Mouse (Mus musculus) E14TG2a.4 (cell line): ENCODE measurements around the gene Ddx42.

Experiments
- H3K27me3 ChIP-seq: 2 replicates; pipeline ENCODE4 v1.6.1; 2014; ENCODE audit warnings: low read length, control low read depth; ENCODE audit not compliant: insufficient read depth
- H3K36me3 ChIP-seq: 2 replicates; pipeline ENCODE4 v1.6.1; 2014; ENCODE audit warnings: low read length, control low read depth; ENCODE audit not compliant: insufficient read depth
- H3K4me1 ChIP-seq: replicated peaks from 2 replicates; pipeline ENCODE4 v1.6.1; 2014; ENCODE audit warnings: low read depth, low read length, control low read depth
- H3K4me3 ChIP-seq: replicated peaks from 2 replicates; pipeline ENCODE4 v1.5.1; 2014; ENCODE audit warnings: mild to moderate bottlenecking, low read length
- H3K9me3 ChIP-seq: 2 replicates; pipeline ENCODE4 v1.6.1; 2014; ENCODE audit warnings: low read length, control low read depth
- CTCF ChIP-seq: conservative IDR thresholded peaks from 2 replicates; pipeline ENCODE4 v1.5.1; 2014; ENCODE audit warnings: low read length
- NANOG ChIP-seq: IDR thresholded peaks from 2 replicates; pipeline ENCODE4 v1.6.1; 2014; ENCODE audit warnings: borderline replicate concordance, low read length, mixed read lengths
- POU5F1 ChIP-seq: IDR thresholded peaks from 2 replicates; pipeline ENCODE4 v1.6.1; 2014; ENCODE audit warnings: low read length, borderline replicate concordance

Gene Ddx42

DNA sequence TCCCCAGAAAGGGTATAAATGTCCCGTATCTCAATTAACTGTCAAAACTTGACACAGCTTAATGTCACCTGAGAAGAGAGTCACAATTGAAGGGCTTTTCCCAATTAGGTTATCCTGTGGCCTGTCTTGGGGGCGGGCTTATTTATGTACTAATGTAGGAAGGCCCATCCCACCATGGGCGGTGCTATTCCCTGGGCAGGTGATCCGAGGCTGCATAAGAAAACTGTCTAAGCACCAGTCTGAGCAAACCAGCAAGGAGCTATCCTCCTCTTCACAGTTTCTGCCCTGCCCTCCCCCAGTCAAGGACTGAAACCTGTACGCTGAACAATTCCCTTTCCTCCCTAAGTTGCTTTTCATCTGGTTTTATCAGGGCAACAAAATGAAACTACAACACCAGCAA, 73.7 kb downstream of the Ddx42 start:
- H3K27me3 ChIP-seq: peaks cover 24% of the 10 kb centered on the region
- peaks cover 34% of the 10 kb centered on the region for H3K9me3 ChIP-seq
- H3K4me3 ChIP-seq: no peak overlapping the region
- TF ChIP-seq CTCF (no peak), NANOG (no peak)
- H3K36me3 ChIP-seq: no peaks in the 10 kb centered on the region; the same call in 1 of the 2 replicates
- peaks cover 9% of the 10 kb centered on the region for H3K4me1 ChIP-seq

DNA sequence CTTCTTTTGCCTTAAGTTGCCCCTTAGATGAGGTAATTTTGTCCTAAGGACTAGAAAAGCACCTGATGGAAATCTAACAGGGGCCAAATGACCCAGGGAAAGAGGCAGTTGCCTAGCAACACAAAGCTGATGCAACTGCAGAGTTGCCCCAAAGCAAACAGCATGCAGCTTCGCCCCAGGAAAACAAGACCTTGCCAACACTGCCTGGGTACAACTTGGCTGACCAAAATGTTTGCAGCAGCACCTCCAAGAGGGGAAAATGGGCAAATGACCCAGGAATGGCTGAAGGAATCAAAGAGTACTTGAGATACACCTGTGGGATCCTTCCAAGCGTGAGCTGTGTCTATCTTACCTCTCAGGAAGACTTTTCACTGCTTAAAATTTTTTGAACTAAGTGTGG, 75.1 kb downstream of the Ddx42 start:
- H3K4me3 ChIP-seq: no peak overlapping the region
- H3K27me3 ChIP-seq: peaks cover 11% of the 10 kb centered on the region
- H3K4me1 ChIP-seq: peaks cover 4% of the 10 kb centered on the region
- H3K9me3 ChIP-seq: peaks cover 34% of the 10 kb centered on the region
- H3K36me3 ChIP-seq: no peaks in the 10 kb centered on the region; the same call in 1 of the 2 replicates
- no peak for TF ChIP-seq NANOG
- no peak for TF ChIP-seq CTCF
- TF ChIP-seq POU5F1: no peak
